Mouse (Mus musculus): Measurements from ENCODE around the gene Jagn1.

- no peak for TF ChIP-seq EP300 (IDR thresholded peaks at IDR 0.05; ENCODE audit: low read depth in 1 of 2, low read length in 2 of 2)
- no peak for TF ChIP-seq HCFC1 (IDR thresholded peaks at IDR 0.05; ENCODE audit: low read depth, low read length)
- no peak for TF ChIP-seq CTCF (IDR thresholded peaks at IDR 0.05 in 2 of 3, conservative IDR thresholded peaks at IDR 0.05 in 1 of 3; ENCODE audit: control insufficient read depth in 1 of 3, insufficient read depth in 1 of 3, low read depth in 2 of 3, low read length in 3 of 3, poor library complexity in 1 of 3, severe bottlenecking in 1 of 3)
- no peak for TF ChIP-seq POLR2A (IDR thresholded peaks at IDR 0.05; ENCODE audit: control insufficient read depth in 1 of 2, insufficient read depth in 1 of 2, low read depth in 1 of 2, low read length in 2 of 2, poor library complexity in 1 of 2)
- no peak for TF ChIP-seq MAZ (IDR thresholded peaks at IDR 0.05; ENCODE audit: low read depth, low read length)
- no peak for TF ChIP-seq GATA1 (IDR thresholded peaks at IDR 0.05; ENCODE audit: low read depth, low read length)
- no peak for TF ChIP-seq POLR2AphosphoS5 (IDR thresholded peaks at IDR 0.05; ENCODE audit: borderline replicate concordance, low read depth, low read length)
- TF ChIP-seq JUND (IDR thresholded peaks at IDR 0.05; ENCODE audit: low read depth, low read length) = no peak
- no peak for TF ChIP-seq MAX (IDR thresholded peaks at IDR 0.05; ENCODE audit: low read length)
- TF ChIP-seq RCOR1 (IDR thresholded peaks at IDR 0.05; ENCODE audit: low read depth, low read length) = no peak
- no peak for TF ChIP-seq GABPA (IDR thresholded peaks at IDR 0.05; ENCODE audit: low read depth, low read length)
- TF ChIP-seq UBTF (IDR thresholded peaks at IDR 0.05; ENCODE audit: borderline replicate concordance, insufficient read depth, low read depth, low read length) = no peak
- TF ChIP-seq USF2 (IDR thresholded peaks at IDR 0.05; ENCODE audit: borderline replicate concordance in 1 of 2, insufficient read depth in 1 of 2, low read depth in 1 of 2, low read length in 2 of 2) = no peak
These were observed 11.5 kb upstream of the Jagn1 start for GRCm38 (mm10) chr6:113430846-113431245.

Data from MEL (cell line).